Mouse (Mus musculus): ENCODE data around the gene Gm9376. TPM values are rescaled to one million over a fixed set of nuclear protein-coding genes. Genes with fewer than 3 reads are reported as not detected.
A peak's percentile ranks its signal among the peaks of the same experiment; 100 is the strongest.

The Gm9376 gene
- polyA plus RNA-seq, 1 experiment from 2014 or later: not detected

DNA sequence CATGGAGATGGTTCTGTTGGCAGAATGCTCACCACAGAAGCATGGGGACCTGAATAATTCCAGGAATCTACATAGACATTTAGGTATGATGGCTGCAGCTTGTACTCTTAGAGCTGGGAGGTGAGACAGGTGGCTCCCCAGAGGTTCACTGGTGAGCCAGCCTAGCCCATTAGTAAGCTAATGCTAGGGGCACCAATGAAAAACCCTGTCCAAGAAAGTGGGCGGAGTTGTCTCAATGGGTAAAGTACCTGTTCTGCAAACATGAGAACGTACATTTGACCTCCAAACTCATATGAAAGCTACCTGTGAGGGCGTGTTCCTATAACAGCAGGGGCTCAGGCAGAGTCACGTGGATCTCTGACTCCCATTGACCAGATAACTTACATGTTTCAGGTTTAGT is 2.1 kb downstream of the Gm9376 start:
- no peak overlapping the region for H3K4me2 ChIP-seq (ENCODE audit: low read depth, low read length)
- no peaks in the 10 kb centered on the region for H3K27me3 ChIP-seq (replicated peaks; ENCODE audit: control insufficient read depth, insufficient read depth, low read length)
- H3K27ac ChIP-seq (replicated peaks; ENCODE audit: low read depth, low read length): no peak overlapping the region
- WGBS: 81% methylated on average over 4 of the region's 4 CpGs
- no peak overlapping the region for H3K4me3 ChIP-seq (ENCODE audit: low read depth, low read length)
- no peak for ATAC-seq (ENCODE audit: low read depth)
- DNase-seq (ENCODE audit: low spot score): no peak
- H3K9ac ChIP-seq (ENCODE audit: low read depth, low read length): no peak overlapping the region
- H3K36me3 ChIP-seq (ENCODE audit: control insufficient read depth, insufficient read depth, low read length): no peaks in the 10 kb centered on the region
- no peaks in the 10 kb centered on the region for H3K4me1 ChIP-seq (ENCODE audit: control insufficient read depth, insufficient read depth, low read length)
- no peaks in the 10 kb centered on the region for H3K9me3 ChIP-seq (ENCODE audit: control insufficient read depth, low read length)

DNA sequence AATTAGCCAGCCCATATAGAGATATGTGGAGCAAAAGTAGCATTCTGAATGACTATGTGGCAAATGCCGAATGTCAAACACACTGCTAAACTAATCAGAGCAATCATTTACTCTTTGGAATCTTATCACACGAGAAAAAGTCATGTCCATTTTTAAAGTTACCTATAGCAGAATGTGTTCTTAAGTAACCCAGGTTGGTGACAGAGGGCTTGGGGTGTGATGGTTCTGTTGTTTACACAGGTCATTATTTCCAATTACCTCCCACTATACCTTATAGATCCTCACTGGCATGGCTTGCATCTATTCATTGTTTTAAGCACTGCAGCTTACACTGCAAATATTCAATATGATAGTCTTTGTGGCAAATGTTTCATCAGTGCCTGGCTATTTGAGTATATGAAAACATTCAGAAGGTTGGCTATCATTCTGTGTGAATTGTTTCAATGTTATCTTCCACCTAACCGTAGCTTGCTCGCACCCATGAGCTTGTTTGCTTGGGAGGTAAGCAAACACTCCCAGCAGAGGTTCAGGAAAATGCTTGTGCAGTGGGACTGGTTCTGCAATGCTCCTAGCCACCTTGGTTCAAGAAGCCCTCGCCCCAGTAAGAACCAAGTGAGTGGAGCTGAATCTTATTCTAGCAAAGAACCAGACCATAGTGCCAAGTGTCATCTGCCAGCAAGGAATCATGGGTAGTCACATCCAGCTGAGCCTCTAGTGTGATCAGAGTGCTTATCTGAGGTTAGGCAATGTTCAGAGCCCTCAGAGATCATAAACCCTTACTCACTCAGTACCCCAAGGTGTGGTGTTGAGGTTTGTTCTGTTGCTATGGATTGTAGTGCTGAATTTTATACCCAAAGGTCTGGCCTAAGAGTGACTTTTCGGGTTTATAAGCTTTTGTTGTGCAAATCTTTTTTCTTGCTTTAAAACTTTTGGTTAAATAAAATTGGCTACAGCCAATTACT is 6.1 kb downstream of the Gm9376 start:
- Histone ChIP-seq H3K4me2 (ENCODE audit: low read depth, low read length) (no peak overlapping the region), H3K4me1 (ENCODE audit: control insufficient read depth, insufficient read depth, low read length) (no peaks in the 10 kb centered on the region), H3K27ac (replicated peaks; ENCODE audit: low read depth, low read length) (no peak overlapping the region), H3K9ac (ENCODE audit: low read depth, low read length) (no peak overlapping the region), H3K36me3 (ENCODE audit: control insufficient read depth, insufficient read depth, low read length) (no peaks in the 10 kb centered on the region), H3K9me3 (ENCODE audit: control insufficient read depth, low read length) (no peaks in the 10 kb centered on the region), H3K4me3 (ENCODE audit: low read depth, low read length) (no peak overlapping the region), H3K27me3 (replicated peaks; ENCODE audit: control insufficient read depth, insufficient read depth, low read length) (no peaks in the 10 kb centered on the region)
- ATAC-seq (ENCODE audit: low read depth) (no peak), DNase-seq (ENCODE audit: low spot score) (no peak)
- WGBS: 76% methylated on average over 6 of the region's 6 CpGs

DNA sequence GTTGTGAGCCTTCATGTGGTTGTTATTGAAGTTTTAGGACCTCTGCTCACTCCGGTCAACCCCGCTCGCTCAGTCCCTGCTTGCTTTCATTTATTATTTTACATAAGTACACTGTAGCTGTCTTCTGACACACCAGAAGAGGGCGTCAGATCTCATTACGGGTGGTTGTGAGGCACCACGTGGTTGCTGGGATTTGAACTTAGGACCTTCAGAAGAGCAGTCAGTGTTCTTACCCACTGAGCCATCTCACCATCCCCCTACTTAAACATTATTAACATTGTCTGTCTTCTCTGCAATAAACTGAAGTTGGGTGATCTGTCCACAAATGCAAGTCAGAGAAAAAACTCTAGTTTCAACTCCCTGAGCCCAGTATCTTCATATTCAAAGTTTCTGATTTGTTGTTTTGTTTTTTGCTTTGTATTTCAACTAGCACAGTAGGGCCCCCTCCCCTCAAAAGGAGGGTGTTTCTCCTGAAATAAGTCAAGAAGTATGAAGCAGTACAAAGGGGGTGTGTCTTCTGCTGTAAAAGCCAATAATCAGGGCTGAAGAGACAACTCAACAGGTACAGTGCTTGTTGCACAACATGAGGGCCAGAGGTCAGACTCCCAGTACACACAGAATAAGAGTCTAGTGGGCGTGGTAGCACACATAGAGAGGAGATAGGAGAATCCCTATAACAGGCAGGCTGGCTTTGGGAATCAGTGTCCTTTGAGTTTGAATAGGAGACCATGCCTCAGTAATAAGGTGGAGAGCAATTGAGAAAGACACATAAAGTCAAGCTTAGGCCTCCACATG is 11.1 kb downstream of the Gm9376 start:
- Histone ChIP-seq H3K4me3 (ENCODE audit: low read depth, low read length) (no peak overlapping the region), H3K27ac (replicated peaks; ENCODE audit: low read depth, low read length) (no peak overlapping the region), H3K27me3 (replicated peaks; ENCODE audit: control insufficient read depth, insufficient read depth, low read length) (no peaks in the 10 kb centered on the region), H3K9me3 (ENCODE audit: control insufficient read depth, low read length) (peaks cover 12% of the 10 kb centered on the region), H3K4me2 (ENCODE audit: low read depth, low read length) (no peak overlapping the region), H3K36me3 (ENCODE audit: control insufficient read depth, insufficient read depth, low read length) (no peaks in the 10 kb centered on the region), H3K4me1 (ENCODE audit: control insufficient read depth, insufficient read depth, low read length) (no peaks in the 10 kb centered on the region), H3K9ac (ENCODE audit: low read depth, low read length) (no peak overlapping the region)
- DNase-seq (ENCODE audit: low spot score): no peak
- 84% methylated on average over 7 of the region's 7 CpGs for WGBS
- no peak for ATAC-seq (ENCODE audit: low read depth)

DNA sequence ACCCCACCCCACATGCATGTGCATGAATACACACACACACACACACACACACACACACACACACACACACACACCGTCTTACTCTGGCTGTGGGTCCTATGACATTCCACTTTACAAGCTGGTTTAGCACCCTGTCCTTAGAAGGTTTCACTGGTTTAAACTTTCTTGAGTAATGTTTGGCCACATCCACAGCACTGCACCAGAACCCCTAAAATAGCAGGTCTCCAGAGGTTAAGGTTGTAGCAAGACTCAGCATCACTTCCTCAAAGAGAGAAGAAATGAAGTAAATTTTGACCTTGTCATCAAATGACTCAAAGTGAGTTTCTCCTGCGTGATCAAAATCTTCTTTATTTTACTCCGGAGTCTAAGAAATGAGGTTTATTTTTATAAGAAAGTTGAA is 15.5 kb downstream of the Gm9376 start:
- ATAC-seq (ENCODE audit: low read depth): no peak
- DNase-seq (ENCODE audit: low spot score): no peak
- no peaks in the 10 kb centered on the region for H3K4me1 ChIP-seq (ENCODE audit: control insufficient read depth, insufficient read depth, low read length)
- H3K4me3 ChIP-seq (ENCODE audit: low read depth, low read length): no peak overlapping the region
- no peak overlapping the region for H3K9ac ChIP-seq (ENCODE audit: low read depth, low read length)
- H3K27ac ChIP-seq (replicated peaks; ENCODE audit: low read depth, low read length): no peak overlapping the region
- WGBS: 86% methylated on average over 3 of the region's 3 CpGs
- H3K9me3 ChIP-seq (ENCODE audit: control insufficient read depth, low read length): peaks cover 12% of the 10 kb centered on the region
- no peaks in the 10 kb centered on the region for H3K36me3 ChIP-seq (ENCODE audit: control insufficient read depth, insufficient read depth, low read length)
- H3K4me2 ChIP-seq (ENCODE audit: low read depth, low read length): no peak overlapping the region
- H3K27me3 ChIP-seq (replicated peaks; ENCODE audit: control insufficient read depth, insufficient read depth, low read length): no peaks in the 10 kb centered on the region

DNA sequence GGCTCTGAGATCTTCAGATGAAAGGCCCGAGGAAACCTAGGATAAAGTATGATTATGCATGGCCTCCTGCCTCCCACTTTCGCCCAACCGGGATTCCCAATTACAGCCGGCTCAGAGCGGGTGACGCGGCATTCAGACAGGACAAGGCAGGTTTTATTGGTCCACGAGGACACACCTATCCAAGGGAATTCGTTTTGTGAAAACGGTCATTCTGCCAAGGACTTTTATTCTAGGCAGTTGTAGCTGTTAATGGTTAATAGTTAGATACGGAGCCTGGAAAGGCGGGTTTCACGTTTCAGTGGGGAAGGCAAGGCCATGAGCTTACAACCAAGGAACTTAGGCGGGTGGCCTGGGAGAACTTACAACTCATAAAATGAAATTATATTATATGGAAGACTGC is 16.2 kb downstream of the Gm9376 start:
- no peaks in the 10 kb centered on the region for H3K27me3 ChIP-seq (replicated peaks; ENCODE audit: control insufficient read depth, insufficient read depth, low read length)
- no peaks in the 10 kb centered on the region for H3K36me3 ChIP-seq (ENCODE audit: control insufficient read depth, insufficient read depth, low read length)
- peaks cover 12% of the 10 kb centered on the region for H3K9me3 ChIP-seq (ENCODE audit: control insufficient read depth, low read length)
- H3K4me2 ChIP-seq (ENCODE audit: low read depth, low read length): no peak overlapping the region
- no peak overlapping the region for H3K4me3 ChIP-seq (ENCODE audit: low read depth, low read length)
- no peaks in the 10 kb centered on the region for H3K4me1 ChIP-seq (ENCODE audit: control insufficient read depth, insufficient read depth, low read length)
- WGBS: 70% methylated on average over 14 of the region's 14 CpGs
- ATAC-seq (ENCODE audit: low read depth) (no peak), DNase-seq (ENCODE audit: low spot score) (peak; percentile 16)
- H3K27ac ChIP-seq (replicated peaks; ENCODE audit: low read depth, low read length): no peak overlapping the region
- H3K9ac ChIP-seq (ENCODE audit: low read depth, low read length): no peak overlapping the region

DNA sequence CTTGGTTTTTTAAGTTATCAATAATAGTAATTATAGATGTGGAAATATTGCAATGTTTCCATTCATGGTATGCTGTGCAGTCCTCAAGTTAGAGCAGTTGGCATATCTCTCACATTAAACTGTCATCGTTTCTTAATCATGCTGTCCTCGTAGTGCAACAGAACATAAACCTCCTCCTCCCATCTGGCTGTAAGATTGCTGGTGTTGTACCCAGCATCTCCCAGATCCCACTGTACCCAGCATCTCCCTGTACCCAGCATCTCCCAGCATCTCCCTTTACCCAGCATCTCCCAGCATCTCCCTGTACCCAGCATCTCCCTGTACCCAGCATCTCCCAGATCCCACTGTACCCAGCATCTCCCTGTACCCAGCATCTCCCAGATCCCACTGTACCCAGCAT is 19.3 kb downstream of the Gm9376 start:
- Histone ChIP-seq H3K9ac (ENCODE audit: low read depth, low read length) (no peak overlapping the region), H3K4me2 (ENCODE audit: low read depth, low read length) (no peak overlapping the region), H3K4me3 (ENCODE audit: low read depth, low read length) (no peak overlapping the region), H3K4me1 (ENCODE audit: control insufficient read depth, insufficient read depth, low read length) (no peaks in the 10 kb centered on the region), H3K27me3 (replicated peaks; ENCODE audit: control insufficient read depth, insufficient read depth, low read length) (no peaks in the 10 kb centered on the region), H3K9me3 (ENCODE audit: control insufficient read depth, low read length) (no peaks in the 10 kb centered on the region), H3K36me3 (ENCODE audit: control insufficient read depth, insufficient read depth, low read length) (no peaks in the 10 kb centered on the region), H3K27ac (replicated peaks; ENCODE audit: low read depth, low read length) (no peak overlapping the region)
- WGBS: 87% methylated on average over 2 of the region's 2 CpGs
- DNase-seq (ENCODE audit: low spot score): no peak
- no peak for ATAC-seq (ENCODE audit: low read depth)

DNA sequence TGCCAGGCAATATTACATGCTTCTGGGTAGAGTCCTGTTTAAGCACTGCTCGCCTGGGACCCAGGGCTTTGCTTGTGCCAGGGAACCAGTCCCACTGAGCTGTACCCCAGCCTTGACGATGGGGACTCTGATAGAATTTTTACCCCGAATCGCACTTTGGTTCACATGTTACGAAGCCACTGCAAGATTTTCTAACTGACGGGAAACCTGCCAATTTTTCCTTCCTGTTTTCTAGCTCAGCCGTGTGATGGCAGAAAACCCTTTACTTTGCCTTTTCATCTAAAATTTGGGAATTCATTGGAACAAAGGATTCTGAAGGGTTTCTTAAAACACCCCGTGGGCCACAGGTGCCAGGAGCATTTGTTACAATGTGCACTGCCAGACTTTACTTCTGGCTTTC is 22.4 kb downstream of the Gm9376 start:
- DNase-seq (ENCODE audit: low spot score) (no peak), ATAC-seq (ENCODE audit: low read depth) (no peak)
- Histone ChIP-seq H3K9ac (ENCODE audit: low read depth, low read length) (no peak overlapping the region), H3K4me1 (ENCODE audit: control insufficient read depth, insufficient read depth, low read length) (no peaks in the 10 kb centered on the region), H3K9me3 (ENCODE audit: control insufficient read depth, low read length) (no peaks in the 10 kb centered on the region), H3K27me3 (replicated peaks; ENCODE audit: control insufficient read depth, insufficient read depth, low read length) (no peaks in the 10 kb centered on the region), H3K36me3 (ENCODE audit: control insufficient read depth, insufficient read depth, low read length) (no peaks in the 10 kb centered on the region), H3K27ac (replicated peaks; ENCODE audit: low read depth, low read length) (no peak overlapping the region), H3K4me3 (ENCODE audit: low read depth, low read length) (no peak overlapping the region), H3K4me2 (ENCODE audit: low read depth, low read length) (no peak overlapping the region)
- WGBS: 82% methylated on average over 8 of the region's 8 CpGs

DNA sequence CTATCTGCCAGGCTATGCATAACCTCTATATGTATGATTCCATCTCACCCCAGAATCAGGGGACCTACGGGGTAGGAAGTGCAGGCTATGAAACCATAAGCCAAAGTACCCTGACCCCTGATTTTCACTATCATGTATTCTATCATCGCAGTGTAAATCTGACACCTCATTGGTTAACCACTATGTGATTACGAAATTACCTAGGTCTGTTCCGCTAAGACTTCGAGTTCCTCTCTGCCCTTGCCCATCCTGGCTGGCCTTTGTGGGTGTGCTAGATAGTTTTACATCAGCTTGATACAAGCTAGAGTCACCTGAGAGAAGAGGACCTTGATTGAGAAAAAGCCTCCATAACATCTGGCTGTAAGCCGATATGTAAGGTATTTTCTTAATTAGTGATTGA is 23.2 kb downstream of the Gm9376 start:
- 84% methylated on average over 6 of the region's 6 CpGs for WGBS
- ATAC-seq (ENCODE audit: low read depth) (no peak), DNase-seq (ENCODE audit: low spot score) (no peak)
- Histone ChIP-seq H3K27ac (replicated peaks; ENCODE audit: low read depth, low read length) (no peak overlapping the region), H3K4me2 (ENCODE audit: low read depth, low read length) (no peak overlapping the region), H3K4me1 (ENCODE audit: control insufficient read depth, insufficient read depth, low read length) (no peaks in the 10 kb centered on the region), H3K9ac (ENCODE audit: low read depth, low read length) (no peak overlapping the region), H3K27me3 (replicated peaks; ENCODE audit: control insufficient read depth, insufficient read depth, low read length) (no peaks in the 10 kb centered on the region), H3K36me3 (ENCODE audit: control insufficient read depth, insufficient read depth, low read length) (no peaks in the 10 kb centered on the region), H3K9me3 (ENCODE audit: control insufficient read depth, low read length) (no peaks in the 10 kb centered on the region), H3K4me3 (ENCODE audit: low read depth, low read length) (no peak overlapping the region)

All from embryonic facial prominence, embryonic 14.5 days (tissue).